Mouse (Mus musculus): ENCODE results near the gene Dnph1. TPM values are rescaled to one million over a fixed set of nuclear protein-coding genes. Genes with fewer than 3 reads are reported as not detected.

The Dnph1 gene
- polyA plus RNA-seq, 1 experiment from 2014 or later: 11.1 TPM

- Histone ChIP-seq H3K4me2 (ENCODE audit: low read length) (no peak overlapping the region), H3K36me3 (ENCODE audit: control insufficient read depth, insufficient read depth, low read length) (peaks cover 7% of the 10 kb centered on the region), H3K27ac (ENCODE audit: low read length) (no peak overlapping the region), H3K9ac (ENCODE audit: low read depth, low read length) (no peak overlapping the region), H3K9me3 (replicated peaks; ENCODE audit: control insufficient read depth, low read length, poor library complexity, severe bottlenecking) (no peaks in the 10 kb centered on the region), H3K27me3 (ENCODE audit: control insufficient read depth, insufficient read depth, low read depth, low read length) (no peaks in the 10 kb centered on the region), H3K4me3 (ENCODE audit: low read depth, low read length) (no peak overlapping the region), H3K4me1 (ENCODE audit: control insufficient read depth, insufficient read depth, low read length) (no peaks in the 10 kb centered on the region)
- 66% methylated on average over 2 of the region's 2 CpGs for WGBS
- no peak for ATAC-seq
These were observed 16.8 kb downstream of the Dnph1 start for GRCm38 (mm10) chr17:46513329-46513728.

GRCm38 (mm10) chr17:46519971-46520370, 23.5 kb downstream of the Dnph1 start:
- 56% methylated on average over 10 of the region's 10 CpGs for WGBS
- ATAC-seq: no peak
- H3K27me3 ChIP-seq (ENCODE audit: control insufficient read depth, insufficient read depth, low read depth, low read length): 0 out of 2 replicates have a peak, but pooled peaks cover 4% of the 10 kb centered on the region
- H3K9me3 ChIP-seq (replicated peaks; ENCODE audit: control insufficient read depth, low read length, poor library complexity, severe bottlenecking): no peaks in the 10 kb centered on the region
- no peak overlapping the region for H3K4me3 ChIP-seq (ENCODE audit: low read depth, low read length)
- no peaks in the 10 kb centered on the region for H3K4me1 ChIP-seq (ENCODE audit: control insufficient read depth, insufficient read depth, low read length)
- no peak overlapping the region for H3K27ac ChIP-seq (ENCODE audit: low read length)
- peaks cover 17% of the 10 kb centered on the region for H3K36me3 ChIP-seq (ENCODE audit: control insufficient read depth, insufficient read depth, low read length)
- no peak overlapping the region for H3K9ac ChIP-seq (ENCODE audit: low read depth, low read length)
- H3K4me2 ChIP-seq (ENCODE audit: low read length): no peak overlapping the region

GRCm38 (mm10) chr17:46520385-46520979, 24.0 kb downstream of the Dnph1 start:
- Histone ChIP-seq H3K36me3 (ENCODE audit: control insufficient read depth, insufficient read depth, low read length) (peaks cover 21% of the 10 kb centered on the region), H3K4me3 (ENCODE audit: low read depth, low read length) (no peak overlapping the region), H3K27ac (ENCODE audit: low read length) (no peak overlapping the region), H3K4me2 (ENCODE audit: low read length) (no peak overlapping the region), H3K4me1 (ENCODE audit: control insufficient read depth, insufficient read depth, low read length) (no peaks in the 10 kb centered on the region), H3K9me3 (replicated peaks; ENCODE audit: control insufficient read depth, low read length, poor library complexity, severe bottlenecking) (no peaks in the 10 kb centered on the region), H3K27me3 (ENCODE audit: control insufficient read depth, insufficient read depth, low read depth, low read length) (0 out of 2 replicates have a peak, but pooled peaks cover 4% of the 10 kb centered on the region), H3K9ac (ENCODE audit: low read depth, low read length) (no peak overlapping the region)
- whole genome bisulfite sequencing: 45% methylated on average over 25 of the region's 25 CpGs
- no peak for ATAC-seq

GRCm38 (mm10) chr17:46521174-46521573, 24.7 kb downstream of the Dnph1 start:
- no peaks in the 10 kb centered on the region for H3K9me3 ChIP-seq (replicated peaks; ENCODE audit: control insufficient read depth, low read length, poor library complexity, severe bottlenecking)
- H3K4me2 ChIP-seq (ENCODE audit: low read length): no peak overlapping the region
- 85% methylated on average over 9 of the region's 9 CpGs for WGBS
- H3K27me3 ChIP-seq (ENCODE audit: control insufficient read depth, insufficient read depth, low read depth, low read length): 0 out of 2 replicates have a peak, but pooled peaks cover 4% of the 10 kb centered on the region
- no peak for ATAC-seq
- H3K4me3 ChIP-seq (ENCODE audit: low read depth, low read length): no peak overlapping the region
- no peak overlapping the region for H3K27ac ChIP-seq (ENCODE audit: low read length)
- H3K4me1 ChIP-seq (ENCODE audit: control insufficient read depth, insufficient read depth, low read length): no peaks in the 10 kb centered on the region
- H3K9ac ChIP-seq (ENCODE audit: low read depth, low read length): no peak overlapping the region
- peaks cover 24% of the 10 kb centered on the region for H3K36me3 ChIP-seq (ENCODE audit: control insufficient read depth, insufficient read depth, low read length)

GRCm38 (mm10) chr17:46521963-46522668, 25.6 kb downstream of the Dnph1 start:
- H3K4me1 ChIP-seq (ENCODE audit: control insufficient read depth, insufficient read depth, low read length): no peaks in the 10 kb centered on the region
- H3K27me3 ChIP-seq (ENCODE audit: control insufficient read depth, insufficient read depth, low read depth, low read length): 0 out of 2 replicates have a peak, but pooled peaks cover 4% of the 10 kb centered on the region
- no peak overlapping the region for H3K4me3 ChIP-seq (ENCODE audit: low read depth, low read length)
- no peak overlapping the region for H3K27ac ChIP-seq (ENCODE audit: low read length)
- 0 out of 2 replicates have a peak overlapping the region, but pooled peaks have one; percentile 25 for H3K9ac ChIP-seq (ENCODE audit: low read depth, low read length)
- 32% methylated on average over 24 of the region's 24 CpGs for WGBS
- H3K36me3 ChIP-seq (ENCODE audit: control insufficient read depth, insufficient read depth, low read length): peaks cover 24% of the 10 kb centered on the region
- H3K4me2 ChIP-seq (ENCODE audit: low read length): no peak overlapping the region
- H3K9me3 ChIP-seq (replicated peaks; ENCODE audit: control insufficient read depth, low read length, poor library complexity, severe bottlenecking): no peaks in the 10 kb centered on the region
- ATAC-seq: no peak

- WGBS: 90% methylated on average over 10 of the region's 10 CpGs
- H3K27me3 ChIP-seq (ENCODE audit: control insufficient read depth, insufficient read depth, low read depth, low read length): 0 out of 2 replicates have a peak, but pooled peaks cover 4% of the 10 kb centered on the region
- no peak overlapping the region for H3K4me2 ChIP-seq (ENCODE audit: low read length)
- 0 out of 2 replicates have a peak, but pooled peaks have one; percentile 10 for ATAC-seq
- no peaks in the 10 kb centered on the region for H3K4me1 ChIP-seq (ENCODE audit: control insufficient read depth, insufficient read depth, low read length)
- no peak overlapping the region for H3K9ac ChIP-seq (ENCODE audit: low read depth, low read length)
- no peak overlapping the region for H3K4me3 ChIP-seq (ENCODE audit: low read depth, low read length)
- H3K9me3 ChIP-seq (replicated peaks; ENCODE audit: control insufficient read depth, low read length, poor library complexity, severe bottlenecking): no peaks in the 10 kb centered on the region
- H3K36me3 ChIP-seq (ENCODE audit: control insufficient read depth, insufficient read depth, low read length): peaks cover 31% of the 10 kb centered on the region
- no peak overlapping the region for H3K27ac ChIP-seq (ENCODE audit: low read length)
These were observed 28.6 kb downstream of the Dnph1 start for GRCm38 (mm10) chr17:46525065-46525464.

- Histone ChIP-seq H3K27ac (ENCODE audit: low read length) (no peak overlapping the region), H3K36me3 (ENCODE audit: control insufficient read depth, insufficient read depth, low read length) (peaks cover 26% of the 10 kb centered on the region), H3K4me1 (ENCODE audit: control insufficient read depth, insufficient read depth, low read length) (no peaks in the 10 kb centered on the region), H3K9me3 (replicated peaks; ENCODE audit: control insufficient read depth, low read length, poor library complexity, severe bottlenecking) (no peaks in the 10 kb centered on the region), H3K9ac (ENCODE audit: low read depth, low read length) (no peak overlapping the region), H3K27me3 (ENCODE audit: control insufficient read depth, insufficient read depth, low read depth, low read length) (0 out of 2 replicates have a peak, but pooled peaks cover 4% of the 10 kb centered on the region), H3K4me2 (ENCODE audit: low read length) (no peak overlapping the region), H3K4me3 (ENCODE audit: low read depth, low read length) (no peak overlapping the region)
- WGBS: 40% methylated on average over 12 of the region's 12 CpGs
- peak; percentile 53 for ATAC-seq
These were observed 29.2 kb downstream of the Dnph1 start for GRCm38 (mm10) chr17:46525579-46526307.

GRCm38 (mm10) chr17:46543661-46544060, 47.1 kb downstream of the Dnph1 start:
- 92% methylated on average over 12 of the region's 12 CpGs for WGBS
- ATAC-seq: no peak

More at GRCm38 (mm10) chr17:46543661-46544060, 47.1 kb downstream of the Dnph1 start:
- no peaks in the 10 kb centered on the region for H3K27me3 ChIP-seq (ENCODE audit: control insufficient read depth, insufficient read depth, low read depth, low read length)
- H3K9me3 ChIP-seq (replicated peaks; ENCODE audit: control insufficient read depth, low read length, poor library complexity, severe bottlenecking): no peaks in the 10 kb centered on the region
- peaks cover 12% of the 10 kb centered on the region for H3K4me1 ChIP-seq (ENCODE audit: control insufficient read depth, insufficient read depth, low read length)
- H3K4me2 ChIP-seq (ENCODE audit: low read length): no peak overlapping the region
- H3K4me3 ChIP-seq (ENCODE audit: low read depth, low read length): no peak overlapping the region
- H3K27ac ChIP-seq (ENCODE audit: low read length): no peak overlapping the region
- peaks cover 28% of the 10 kb centered on the region for H3K36me3 ChIP-seq (ENCODE audit: control insufficient read depth, insufficient read depth, low read length)
- no peak overlapping the region for H3K9ac ChIP-seq (ENCODE audit: low read depth, low read length)

All from midbrain, embryonic 16.5 days (tissue).